ENCODE assay signal across 27 mouse cellular contexts in genomic region chr5:124364173-124364918, GRCm38 (mm10). TPM values are rescaled to one million over a fixed set of nuclear protein-coding genes. Genes with fewer than 3 reads are reported as not detected.
DNase-seq lines count a peak whose midpoint lies in the region; ATAC-seq lines count a peak whose summit lies in the region.
"Had no signal": no experiment of that assay in that cellular context is flagged by ENCODE, and none has a peak within 500 bp of the region (broad histone marks: within the 10 kb centered on the region; RNA-seq: fewer than 3 reads in every experiment).

No protein-coding gene starts in this region.

- peak; percentile 88 for ATAC-seq in frontal cortex, adult (ENCODE audit: low TSS enrichment)
- 0 out of 2 replicates have a peak, but pooled peaks have one; percentile 43 for ATAC-seq in forebrain, embryonic 16.5 days
- ATAC-seq in erythroblast, adult 5-6 weeks (replicated peaks; ENCODE audit: low FRiP score, poor library complexity, severe bottlenecking): no peak
- ATAC-seq: hindbrain, postnatal 0 days; intestine, embryonic 15.5 days; Patski had no signal

- H3K4me2 ChIP-seq in forebrain, embryonic 16.5 days (ENCODE audit: low read length): no peak overlapping the region
- H3K4me2 ChIP-seq: embryonic facial prominence, embryonic 15.5 days; intestine, embryonic 15.5 days; limb, embryonic 12.5 days; liver, embryonic 15.5 days; lung, embryonic 14.5 days; stomach, embryonic 15.5 days had no signal

- 74% methylated on average over 6 of the region's 6 CpGs for WGBS in forebrain, embryonic 16.5 days

- H3K27me3 ChIP-seq in forebrain, embryonic 16.5 days (replicated peaks; ENCODE audit: control insufficient read depth, insufficient read depth, low read length): no peaks in the 10 kb centered on the region
- H3K27me3 ChIP-seq: embryonic facial prominence, embryonic 15.5 days; intestine, embryonic 15.5 days; limb, embryonic 12.5 days; liver, embryonic 15.5 days; Patski; stomach, embryonic 15.5 days had no signal

- H3K4me3 ChIP-seq in forebrain, embryonic 16.5 days (replicated peaks; ENCODE audit: low read length): no peak overlapping the region
- H3K4me3 ChIP-seq: embryonic facial prominence, embryonic 10.5 days; embryonic facial prominence, embryonic 15.5 days; intestine, embryonic 15.5 days; limb, embryonic 12.5 days; liver, embryonic 15.5 days; midbrain, embryonic 10.5 days; stomach, embryonic 15.5 days had no signal

- peak overlapping the region; percentile 71 for H3K27ac ChIP-seq in forebrain, embryonic 16.5 days (ENCODE audit: low read length)
- H3K27ac ChIP-seq: embryonic facial prominence, embryonic 10.5 days; embryonic facial prominence, embryonic 15.5 days; hindbrain, postnatal 0 days; intestine, embryonic 15.5 days; limb, embryonic 12.5 days; liver, embryonic 15.5 days; midbrain, embryonic 10.5 days; stomach, embryonic 15.5 days had no signal

- peaks cover 2% of the 10 kb centered on the region; the same call in 1 of the 2 replicates for H3K4me1 ChIP-seq in forebrain, embryonic 16.5 days (replicated peaks; ENCODE audit: control insufficient read depth, insufficient read depth, low read length)
- H3K4me1 ChIP-seq: embryonic facial prominence, embryonic 10.5 days; embryonic facial prominence, embryonic 15.5 days; intestine, embryonic 15.5 days; limb, embryonic 12.5 days; liver, embryonic 15.5 days; midbrain, embryonic 10.5 days; stomach, embryonic 15.5 days had no signal

- DNase-seq in frontal cortex, postnatal 10 days (ENCODE audit: low spot score in 2 of 2): no peak
- DNase-seq in right cerebral cortex, adult 18-20 months: peak; percentile 40
- no peak for DNase-seq in right cerebral cortex, adult 2 months (ENCODE audit: low spot score in 2 of 2)
- no peak for DNase-seq in urinary bladder, postnatal 25 days (ENCODE audit: low spot score)
- DNase-seq: adrenal gland, postnatal 14 days; cerebellum, adult 18-20 months; cerebellum, postnatal 14 days; gastrocnemius, postnatal 10 days; heart, postnatal 14 days; kidney, adult 2 months; kidney, postnatal 36 days; layer of hippocampus, postnatal 36 days; lung, embryonic 14.5 days; right cerebral cortex, postnatal 25 days; thymus, postnatal 25 days had no signal

- no peaks in the 10 kb centered on the region for H3K9me3 ChIP-seq in forebrain, embryonic 16.5 days (ENCODE audit: control insufficient read depth, low read length)
- H3K9me3 ChIP-seq: embryonic facial prominence, embryonic 10.5 days; embryonic facial prominence, embryonic 15.5 days; intestine, embryonic 15.5 days; limb, embryonic 12.5 days; liver, embryonic 15.5 days; midbrain, embryonic 10.5 days; stomach, embryonic 15.5 days had no signal

- no peak overlapping the region for H3K9ac ChIP-seq in forebrain, embryonic 16.5 days (replicated peaks; ENCODE audit: low read depth, low read length)
- H3K9ac ChIP-seq: embryonic facial prominence, embryonic 15.5 days; intestine, embryonic 15.5 days; limb, embryonic 12.5 days; liver, embryonic 15.5 days; lung, embryonic 14.5 days; stomach, embryonic 15.5 days had no signal

- H3K36me3 ChIP-seq in forebrain, embryonic 16.5 days (ENCODE audit: control insufficient read depth, insufficient read depth): peaks cover 4% of the 10 kb centered on the region; the same call in 1 of the 2 replicates
- H3K36me3 ChIP-seq: stomach, embryonic 15.5 days had no signal

RNA-seq across cellular contexts. Expression of gene Cdk2ap1, which starts 1.5 kb away (rescaled TPM):
- polyA plus RNA-seq in forebrain, embryonic 16.5 days (2015; fragmentation: Nextera tagmentation; extraction: Ambion mirVana): 60.5 and 74.2 TPM in 2 replicates
- 46.4 and 55.1 TPM in 2 replicates for total RNA-seq in erythroblast, adult 5-6 weeks (2015; ENCODE audit: low replicate concordance)
- 31.2 and 56.3 TPM in 2 replicates for total RNA-seq in erythroblast, adult 5-6 weeks (2017; ENCODE audit: low replicate concordance)

RNA-seq across cellular contexts. Expression of gene 2810006K23Rik, which starts 36.5 kb away (rescaled TPM):
- 17.4 and 18.8 TPM in 2 replicates for polyA plus RNA-seq in forebrain, embryonic 16.5 days (2015; fragmentation: Nextera tagmentation; extraction: Ambion mirVana)
- total RNA-seq in erythroblast, adult 5-6 weeks (2015; ENCODE audit: low replicate concordance): 2.3 and 2.9 TPM in 2 replicates
- 3.1 and 3.3 TPM in 2 replicates for total RNA-seq in erythroblast, adult 5-6 weeks (2017; ENCODE audit: low replicate concordance)

RNA-seq across cellular contexts. Expression of gene Mphosph9, which starts 36.6 kb away (rescaled TPM):
- 17.0 and 17.1 TPM in 2 replicates for polyA plus RNA-seq in forebrain, embryonic 16.5 days (2015; fragmentation: Nextera tagmentation; extraction: Ambion mirVana)
- 3.1 and 14.4 TPM in 2 replicates for total RNA-seq in erythroblast, adult 5-6 weeks (2015; ENCODE audit: low replicate concordance)
- 7.8 and 28.5 TPM in 2 replicates for total RNA-seq in erythroblast, adult 5-6 weeks (2017; ENCODE audit: low replicate concordance)
